Mouse (Mus musculus): Measurements from ENCODE around the gene Tulp2. TPM values are rescaled to one million over a fixed set of nuclear protein-coding genes. Genes with fewer than 3 reads are reported as not detected.
A peak's percentile ranks its signal among the peaks of the same experiment; 100 is the strongest.
"Not testable (repeated sequence)": the region's sequence is repeated elsewhere in the genome, so short reads cannot be mapped to it uniquely, and the experiment has no call there.

Tulp2 gene
- polyA plus RNA-seq, 1 experiment: 0.13 TPM

- Histone ChIP-seq H3K4me1 (ENCODE audit: control insufficient read depth, insufficient read depth, low read length) (no peaks in the 10 kb centered on the region), H3K27ac (ENCODE audit: insufficient read depth, low read length) (no peak overlapping the region), H3K4me3 (ENCODE audit: insufficient read depth, low read length) (no peak overlapping the region)
- TF ChIP-seq CTCF (IDR thresholded peaks at IDR 0.05; ENCODE audit: extremely low read depth, insufficient read depth, low read length): no peak
- TF ChIP-seq POLR2A (IDR thresholded peaks at IDR 0.05; ENCODE audit: extremely low read depth, insufficient read depth, low read length): no peak
These were observed 489 bp downstream of the Tulp2 start for GRCm38 (mm10) chr7:45482166-45482565.

- H3K4me3 ChIP-seq (ENCODE audit: insufficient read depth, low read length); H3K4me1 ChIP-seq (ENCODE audit: control insufficient read depth, insufficient read depth, low read length); H3K27ac ChIP-seq (ENCODE audit: insufficient read depth, low read length): not testable (repeated sequence)
These were observed 3.3 kb downstream of the Tulp2 start for GRCm38 (mm10) chr7:45484985-45485384.

DNA sequence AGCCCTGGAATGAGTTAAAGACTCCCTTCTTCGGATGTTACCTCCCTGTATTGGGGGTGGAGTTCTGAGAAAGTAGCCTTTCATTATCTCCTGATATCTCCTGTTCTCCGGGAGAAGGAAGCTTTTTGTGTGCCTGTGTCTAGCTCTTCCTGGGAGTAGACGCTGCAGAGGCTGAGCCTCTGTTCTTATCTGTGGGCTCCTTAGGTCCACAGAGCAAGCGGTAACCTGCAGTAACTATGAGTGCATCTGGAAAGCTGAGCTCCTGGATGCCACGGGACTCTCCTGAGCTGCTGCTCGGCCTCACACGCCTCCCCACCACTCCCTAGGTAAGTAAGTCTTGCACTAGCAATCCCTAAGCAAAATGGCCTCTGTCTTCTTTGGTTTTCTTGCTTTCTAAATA lies 4.5 kb downstream of the Tulp2 start:
- TF ChIP-seq POLR2A (IDR thresholded peaks at IDR 0.05; ENCODE audit: extremely low read depth, insufficient read depth, low read length) (no peak), CTCF (IDR thresholded peaks at IDR 0.05; ENCODE audit: extremely low read depth, insufficient read depth, low read length) (no peak)
- Histone ChIP-seq H3K4me1 (ENCODE audit: control insufficient read depth, insufficient read depth, low read length) (no peaks in the 10 kb centered on the region; the same call in 1 of the 2 replicates), H3K4me3 (ENCODE audit: insufficient read depth, low read length) (no peak overlapping the region), H3K27ac (ENCODE audit: insufficient read depth, low read length) (no peak overlapping the region)

GRCm38 (mm10) chr7:45486761-45487415 lies 5.2 kb downstream of the Tulp2 start, which contains the start of gene Gm45808:
Gene Gm45808, minus strand, starts transcription at chr7:45486811.
- TF ChIP-seq CTCF (IDR thresholded peaks at IDR 0.05; ENCODE audit: extremely low read depth, insufficient read depth, low read length) (no peak), POLR2A (IDR thresholded peaks at IDR 0.05; ENCODE audit: extremely low read depth, insufficient read depth, low read length) (no peak)
- H3K27ac ChIP-seq (ENCODE audit: insufficient read depth, low read length): no peak within 1 kb of the TSS

DNA sequence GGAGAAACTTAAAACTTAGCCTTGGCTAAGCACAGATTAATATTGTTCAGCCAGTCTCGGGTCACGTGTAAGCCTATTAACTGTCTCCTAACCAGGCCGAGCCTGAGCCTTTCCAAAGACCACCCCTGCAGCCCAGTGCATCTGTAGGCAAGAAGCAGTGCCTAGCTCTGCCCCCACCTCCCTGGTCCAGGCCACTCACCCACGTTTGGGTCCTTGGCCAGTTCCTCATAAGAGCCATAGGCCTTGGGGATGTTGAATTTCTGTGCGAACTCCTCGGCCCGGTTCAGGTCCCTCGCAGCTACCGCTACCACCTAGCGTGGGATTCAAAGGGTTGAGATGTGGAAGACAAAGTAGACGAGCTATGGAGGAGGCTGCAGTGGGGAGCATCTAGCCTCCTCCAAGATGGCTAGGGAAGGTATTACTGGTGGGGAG lies 6.2 kb downstream of the Tulp2 start:
- no peak overlapping the region for H3K27ac ChIP-seq (ENCODE audit: insufficient read depth, low read length)
- peak overlapping the region; percentile 52; the same call in 1 of the 2 replicates for H3K4me3 ChIP-seq (ENCODE audit: insufficient read depth, low read length)

More at GRCm38 (mm10) chr7:45486761-45487415, 5.2 kb downstream of the Tulp2 start, which contains the start of gene Gm45808:
- Histone ChIP-seq H3K4me3 (ENCODE audit: insufficient read depth, low read length) (no peak within 1 kb of the TSS), H3K4me1 (ENCODE audit: control insufficient read depth, insufficient read depth, low read length) (no peaks in the 10 kb centered on the region; the same call in 1 of the 2 replicates)

DNA sequence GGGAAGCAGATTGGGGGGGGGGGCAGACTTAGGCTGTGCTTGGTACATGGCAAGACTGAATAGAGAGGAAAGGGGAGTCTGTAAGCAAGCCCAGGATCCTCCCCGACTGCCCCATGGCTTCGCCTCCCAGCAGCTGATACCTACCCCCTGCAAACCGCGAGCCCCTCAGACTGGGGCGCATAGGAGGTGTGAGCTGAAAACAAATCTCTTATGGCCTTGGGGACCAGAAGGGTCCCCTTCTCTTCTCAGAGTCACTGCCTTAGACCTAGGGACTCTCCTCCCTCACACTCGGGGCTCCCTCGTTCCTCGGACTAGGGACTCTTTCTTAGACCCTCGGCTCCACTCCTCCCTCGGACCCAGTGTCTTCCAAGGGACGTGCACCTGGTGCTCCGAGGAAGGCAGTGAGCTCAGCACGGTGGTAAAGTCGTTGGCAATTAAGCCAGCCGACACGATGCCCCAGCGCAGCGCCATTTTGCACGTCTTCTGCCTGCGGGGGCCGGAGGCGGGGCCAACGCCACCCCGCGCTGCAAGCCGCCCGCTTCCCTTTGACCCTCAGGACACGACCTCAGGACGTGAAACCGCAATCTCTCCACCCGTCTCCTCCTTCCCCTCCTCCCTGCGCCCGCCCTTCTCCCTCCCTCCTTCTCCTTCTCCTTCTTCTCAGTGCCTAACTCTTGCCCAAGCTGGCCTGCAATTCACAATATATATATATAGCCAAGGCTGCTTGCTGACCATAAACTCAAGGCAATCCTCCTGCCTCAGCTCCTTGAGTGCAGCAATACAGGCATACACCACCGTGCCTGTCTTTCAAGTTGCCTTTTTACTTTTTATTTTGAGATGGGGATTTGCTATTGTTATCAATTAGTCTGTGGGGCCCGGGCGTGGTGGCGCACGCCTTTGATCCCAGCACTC lies 6.9 kb downstream of the Tulp2 start, which contains the start of gene Dhdh:
TSS of gene Dhdh (minus strand) at position 513 of the 912 bp plus-strand sequence.
- Histone ChIP-seq H3K27ac (ENCODE audit: insufficient read depth, low read length) (peak within 1 kb of the TSS; percentile 48), H3K4me3 (ENCODE audit: insufficient read depth, low read length) (peak within 1 kb of the TSS; percentile 52), H3K4me1 (ENCODE audit: control insufficient read depth, insufficient read depth, low read length) (no peaks in the 10 kb centered on the region; the same call in 1 of the 2 replicates)
- peak; percentile 53; the same call in 1 of the 2 replicates for TF ChIP-seq POLR2A (IDR thresholded peaks at IDR 0.05; ENCODE audit: extremely low read depth, insufficient read depth, low read length)
- TF ChIP-seq CTCF (IDR thresholded peaks at IDR 0.05; ENCODE audit: extremely low read depth, insufficient read depth, low read length): no peak

More for the DNA sequence above, 6.2 kb downstream of the Tulp2 start:
- H3K4me1 ChIP-seq (ENCODE audit: control insufficient read depth, insufficient read depth, low read length): no peaks in the 10 kb centered on the region; the same call in 1 of the 2 replicates
- TF ChIP-seq CTCF (IDR thresholded peaks at IDR 0.05; ENCODE audit: extremely low read depth, insufficient read depth, low read length) (no peak), POLR2A (IDR thresholded peaks at IDR 0.05; ENCODE audit: extremely low read depth, insufficient read depth, low read length) (no peak)

- Histone ChIP-seq H3K4me1 (ENCODE audit: control insufficient read depth, insufficient read depth, low read length) (no peaks in the 10 kb centered on the region; the same call in 1 of the 2 replicates), H3K27ac (ENCODE audit: insufficient read depth, low read length) (no peak overlapping the region), H3K4me3 (ENCODE audit: insufficient read depth, low read length) (no peak overlapping the region)
- no peak for TF ChIP-seq POLR2A (IDR thresholded peaks at IDR 0.05; ENCODE audit: extremely low read depth, insufficient read depth, low read length)
- TF ChIP-seq CTCF (IDR thresholded peaks at IDR 0.05; ENCODE audit: extremely low read depth, insufficient read depth, low read length): no peak
These were observed 7.9 kb downstream of the Tulp2 start for GRCm38 (mm10) chr7:45489578-45489977.

DNA sequence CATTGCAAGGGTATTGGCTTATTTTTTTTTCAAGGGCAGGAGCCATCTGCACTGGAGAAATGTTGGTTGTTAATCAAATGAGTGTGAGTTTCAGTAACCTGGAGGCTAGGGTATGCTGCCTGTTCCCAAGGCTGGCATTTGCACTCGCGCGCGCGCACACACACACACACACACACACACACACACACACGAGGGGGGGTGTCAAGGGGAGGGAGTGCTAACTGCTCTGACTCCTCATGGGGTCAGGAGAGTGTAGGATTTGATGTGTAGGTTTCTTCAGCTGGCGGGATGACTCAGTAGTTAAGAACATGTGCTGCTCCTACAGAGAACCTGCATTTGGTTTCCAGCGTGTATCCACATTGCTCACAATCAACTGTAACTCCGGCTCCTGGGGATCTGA lies 9.1 kb downstream of the Tulp2 start:
- TF ChIP-seq CTCF (IDR thresholded peaks at IDR 0.05; ENCODE audit: extremely low read depth, insufficient read depth, low read length) (no peak), POLR2A (IDR thresholded peaks at IDR 0.05; ENCODE audit: extremely low read depth, insufficient read depth, low read length) (no peak)
- Histone ChIP-seq H3K27ac (ENCODE audit: insufficient read depth, low read length) (no peak overlapping the region), H3K4me3 (ENCODE audit: insufficient read depth, low read length) (no peak overlapping the region), H3K4me1 (ENCODE audit: control insufficient read depth, insufficient read depth, low read length) (no peaks in the 10 kb centered on the region; the same call in 1 of the 2 replicates)

DNA sequence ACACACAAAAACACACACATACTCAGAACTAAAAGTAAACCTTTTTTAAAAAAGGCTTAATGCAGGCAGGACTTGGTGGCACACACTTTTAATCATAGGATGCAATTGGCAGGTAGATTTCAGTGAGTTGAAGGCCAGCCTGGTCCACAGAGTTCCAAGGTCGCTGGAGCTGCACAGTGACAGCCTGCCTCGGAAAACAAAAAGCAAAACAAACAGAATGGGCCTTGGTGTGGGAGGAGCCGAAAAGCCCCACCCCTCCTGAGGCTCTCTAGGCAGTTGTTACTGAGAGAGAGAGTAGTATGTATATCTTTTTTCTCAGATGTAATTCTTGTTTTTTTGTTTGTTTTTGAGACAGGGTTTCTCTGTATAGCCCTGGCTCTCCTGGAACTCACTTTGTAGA lies 9.6 kb downstream of the Tulp2 start:
- H3K27ac ChIP-seq (ENCODE audit: insufficient read depth, low read length): no peak overlapping the region
- H3K4me3 ChIP-seq (ENCODE audit: insufficient read depth, low read length): no peak overlapping the region
- no peak for TF ChIP-seq CTCF (IDR thresholded peaks at IDR 0.05; ENCODE audit: extremely low read depth, insufficient read depth, low read length)
- TF ChIP-seq POLR2A (IDR thresholded peaks at IDR 0.05; ENCODE audit: extremely low read depth, insufficient read depth, low read length): no peak
- H3K4me1 ChIP-seq (ENCODE audit: control insufficient read depth, insufficient read depth, low read length): no peaks in the 10 kb centered on the region; the same call in 1 of the 2 replicates

Measured in cortical plate, adult 2 months (tissue).